Mouse (Mus musculus): ENCODE data around the gene Tbkbp1.

- no peak; the same call in 1 of the 2 replicates for TF ChIP-seq POLR2A (IDR thresholded peaks at IDR 0.05; ENCODE audit: borderline replicate concordance, insufficient read depth, low read length)
- no peak for TF ChIP-seq CTCF (IDR thresholded peaks at IDR 0.05; ENCODE audit: borderline replicate concordance, insufficient read depth, low read depth, low read length)
These were observed 624 bp downstream of the Tbkbp1 start for GRCm38 (mm10) chr11:97150411-97151330.
